Mouse (Mus musculus): ENCODE measurements at regions not wholly inside any gene's neighbourhood (a gene's known extent, or its start where the extent isn't known, plus 50 kb on each side); places are given as distances from the start of the nearest gene placed in this dataset.

- no peak for DNase-seq (ENCODE audit: inconsistent age in 2 of 2, low spot score in 1 of 2)
Observed at GRCm38 (mm10) chr19:15851622-15852021, 95.5 kb downstream of the Psat1 start.

- DNase-seq (ENCODE audit: inconsistent age in 2 of 2, low spot score in 1 of 2): no peak
Observed at GRCm38 (mm10) chr19:15850722-15851121, 96.4 kb downstream of the Psat1 start.

- no peak for DNase-seq (ENCODE audit: inconsistent age in 2 of 2, low spot score in 1 of 2)
Observed at GRCm38 (mm10) chr19:15849235-15849634, 97.9 kb downstream of the Psat1 start.

- no peak for DNase-seq (ENCODE audit: inconsistent age in 2 of 2, low spot score in 1 of 2)
Observed at GRCm38 (mm10) chr19:15838327-15838726, 108.8 kb downstream of the Psat1 start.

DNA sequence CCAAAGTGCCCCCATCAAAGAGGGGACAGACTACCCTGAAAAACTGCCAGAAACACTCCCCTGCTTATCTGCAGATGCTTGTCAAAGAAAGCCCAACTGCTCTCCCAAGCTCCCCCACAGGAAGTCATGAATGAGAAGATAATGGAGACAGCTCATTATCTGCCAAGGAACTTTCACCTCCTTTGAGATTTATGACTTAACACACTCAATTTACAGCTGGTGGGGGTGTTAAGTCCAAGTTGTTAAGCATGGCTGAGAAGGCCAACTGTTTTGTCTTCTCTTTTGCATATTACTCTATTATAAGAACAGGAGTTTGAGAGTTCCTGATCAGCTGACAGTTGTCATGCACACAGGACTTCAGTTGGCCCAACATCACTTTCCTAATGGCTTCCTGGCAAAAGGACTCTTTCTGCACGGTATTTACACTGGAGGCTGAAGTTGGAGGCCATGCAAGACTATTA is 109.4 kb downstream of the Psat1 start:
- DNase-seq (ENCODE audit: inconsistent age in 2 of 2, low spot score in 1 of 2): peak in 1 of 2 experiments; percentile 23

GRCm38 (mm10) chr19:15836956-15837714 is 110.0 kb downstream of the Psat1 start:
- DNase-seq (ENCODE audit: inconsistent age in 2 of 2, low spot score in 1 of 2): peak in 1 of 2 experiments; percentile 30

DNA sequence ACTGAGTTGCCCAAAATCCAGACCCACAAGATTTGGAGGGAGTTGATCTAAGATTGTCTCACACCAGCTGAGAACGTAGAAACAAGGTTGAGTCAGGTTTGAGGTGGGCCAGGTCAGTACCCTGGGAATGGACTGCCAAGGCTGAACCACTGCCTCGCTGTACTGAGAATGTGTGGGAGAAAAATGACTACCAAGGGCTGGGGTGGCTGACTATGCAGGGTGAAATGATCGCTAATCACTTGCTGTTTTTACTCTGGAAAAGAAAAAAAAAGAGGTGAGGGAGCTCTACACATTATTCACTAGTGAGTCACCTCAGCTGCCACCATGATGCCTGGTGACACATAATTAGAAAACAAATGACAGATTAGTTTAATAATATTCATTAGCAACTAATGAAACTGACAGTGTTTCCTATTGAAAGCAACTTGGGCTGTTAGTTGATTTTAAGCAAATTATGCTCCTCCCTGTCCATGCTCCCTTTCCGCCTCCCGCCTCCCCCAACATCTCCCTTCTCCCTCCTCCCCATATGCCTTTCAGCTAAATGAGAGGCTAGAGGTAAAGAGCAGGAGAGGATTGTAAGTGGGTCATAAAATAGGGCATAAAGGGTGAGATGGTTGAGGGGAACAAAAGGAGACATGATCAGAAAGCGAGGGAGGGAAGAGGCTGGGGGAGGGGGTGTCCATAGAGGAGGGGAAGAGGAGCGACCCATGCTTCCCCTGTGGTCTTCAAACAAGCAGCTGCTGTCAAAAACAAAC is 110.8 kb downstream of the Psat1 start:
- DNase-seq (ENCODE audit: inconsistent age in 2 of 2, low spot score in 1 of 2): peak in 1 of 2 experiments; percentile 23

GRCm38 (mm10) chr19:15830385-15830784 is 116.8 kb downstream of the Psat1 start:
- no peak for DNase-seq (ENCODE audit: inconsistent age in 2 of 2, low spot score in 1 of 2)

- DNase-seq (ENCODE audit: inconsistent age in 2 of 2, low spot score in 1 of 2): no peak
Observed at GRCm38 (mm10) chr19:15829158-15829557, 118.0 kb downstream of the Psat1 start.

DNA sequence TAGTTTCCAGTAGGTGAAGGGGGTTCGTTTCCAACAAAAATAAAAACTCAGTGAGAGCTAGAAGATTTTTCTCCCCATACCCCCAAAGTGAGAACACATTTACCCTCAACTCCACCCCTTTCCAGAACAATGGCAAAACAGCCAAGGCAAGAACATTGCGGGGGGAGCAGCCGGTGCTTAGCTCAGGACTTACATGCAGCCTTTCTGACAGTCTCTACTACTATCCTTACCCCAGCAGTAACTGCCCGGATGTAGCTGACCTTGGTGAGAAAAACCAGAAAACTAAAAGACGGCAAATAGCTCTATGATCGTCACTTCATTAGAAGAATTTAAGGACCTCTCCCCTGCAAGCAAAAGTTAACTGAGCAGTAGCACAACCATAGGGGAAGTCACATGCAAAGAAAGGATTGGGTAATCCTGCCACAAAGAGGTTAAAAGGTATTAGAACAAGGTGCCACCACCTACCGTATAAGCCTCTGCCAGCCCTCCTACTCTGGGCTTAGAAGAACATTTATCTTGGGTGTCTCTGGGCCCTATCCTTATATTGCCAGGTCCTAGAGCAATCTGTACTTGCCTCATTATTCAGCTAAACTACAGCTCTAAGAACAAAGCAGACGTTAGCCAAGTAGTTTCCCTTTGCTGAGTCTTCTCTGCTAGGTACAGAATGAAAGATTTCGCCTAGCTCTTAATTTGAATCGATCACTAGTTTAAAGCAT is 119.0 kb downstream of the Psat1 start:
- no peak for DNase-seq (ENCODE audit: inconsistent age in 2 of 2, low spot score in 1 of 2)

GRCm38 (mm10) chr19:15827120-15827989 is 119.8 kb downstream of the Psat1 start:
- DNase-seq (ENCODE audit: inconsistent age in 2 of 2, low spot score in 1 of 2): no peak

DNA sequence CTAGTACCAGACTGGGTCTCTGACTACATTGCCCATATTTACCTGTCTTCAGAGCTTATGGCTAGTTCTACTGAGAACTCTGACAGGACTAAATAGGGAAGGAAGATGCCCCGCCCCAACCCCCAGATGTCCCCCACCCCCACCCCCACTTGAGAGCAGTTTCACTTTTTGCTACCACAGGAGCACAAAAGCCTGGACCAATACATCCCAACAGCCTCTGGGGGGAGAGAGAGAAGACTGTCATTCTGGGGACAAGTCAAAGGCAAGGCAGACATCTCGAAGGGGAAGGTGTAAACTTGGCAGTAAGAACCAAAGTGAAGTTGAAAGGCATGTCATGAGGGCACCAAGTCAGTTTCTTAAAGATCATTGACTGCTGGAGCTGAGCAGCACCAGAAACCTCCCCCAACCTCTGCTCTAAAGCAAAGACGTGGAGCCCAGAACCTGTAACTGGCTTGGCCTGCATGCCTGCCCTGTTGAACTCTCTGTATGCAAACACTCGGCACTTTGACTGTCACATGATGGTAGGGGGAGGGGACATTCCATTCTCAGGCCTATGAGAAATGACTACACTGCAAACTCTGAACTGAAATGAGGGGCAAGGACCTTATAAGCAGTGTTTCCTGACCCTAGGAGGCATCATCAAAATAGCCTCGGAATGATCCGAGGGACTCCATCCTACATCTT is 123.3 kb downstream of the Psat1 start:
- no peak for DNase-seq (ENCODE audit: inconsistent age in 2 of 2, low spot score in 1 of 2)

- DNase-seq (ENCODE audit: inconsistent age in 2 of 2, low spot score in 1 of 2): no peak
Observed at GRCm38 (mm10) chr19:15820020-15820419, 127.1 kb downstream of the Psat1 start.

- no peak for DNase-seq (ENCODE audit: inconsistent age in 2 of 2, low spot score in 1 of 2)
Observed at GRCm38 (mm10) chr19:15815166-15815565, 132.0 kb downstream of the Psat1 start.

GRCm38 (mm10) chr19:15809008-15809407 is 138.1 kb downstream of the Psat1 start:
- DNase-seq (ENCODE audit: inconsistent age in 2 of 2, low spot score in 1 of 2): no peak

DNA sequence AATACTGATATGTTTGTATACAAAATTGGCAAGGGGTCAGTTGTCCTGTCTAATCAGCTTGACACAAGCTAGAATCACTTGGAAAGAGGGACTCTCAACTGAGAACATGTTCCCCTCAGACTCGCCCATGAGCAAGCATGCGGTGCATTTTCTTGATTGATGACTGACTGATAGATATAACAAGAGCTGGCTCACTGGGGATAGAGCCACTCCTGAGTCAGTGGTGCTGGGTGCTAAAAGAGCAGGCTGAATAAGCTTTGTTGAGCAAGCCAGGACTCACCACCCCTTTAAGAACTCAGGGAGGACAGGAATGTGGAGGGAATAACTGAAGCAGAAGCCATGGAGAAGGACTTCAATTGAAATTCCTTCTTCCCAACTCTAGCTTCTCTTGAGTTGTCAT is 139.5 kb downstream of the Psat1 start:
- no peak for DNase-seq (ENCODE audit: inconsistent age in 2 of 2, low spot score in 1 of 2)

- DNase-seq (ENCODE audit: inconsistent age in 2 of 2, low spot score in 1 of 2): no peak
Observed at GRCm38 (mm10) chr19:15803131-15803889, 143.8 kb downstream of the Psat1 start.

DNA sequence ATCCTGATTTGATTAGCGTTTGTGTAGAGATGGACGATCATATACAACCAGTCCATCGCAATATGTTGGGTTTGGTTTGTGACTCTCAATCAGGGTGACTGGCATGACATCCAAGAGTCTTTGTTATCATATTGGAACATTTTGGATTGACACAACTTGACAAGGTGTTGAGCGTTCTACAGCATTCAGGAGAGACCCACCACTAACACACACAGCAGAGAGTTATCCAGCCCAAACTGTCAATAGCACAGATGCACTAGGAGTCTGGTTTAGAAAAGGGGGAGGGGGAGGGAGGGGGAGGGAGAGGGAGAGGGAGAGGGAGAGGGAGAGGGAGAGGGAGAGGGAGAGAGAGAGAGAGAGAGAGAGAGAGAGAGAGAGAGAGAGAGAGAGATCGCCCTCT is 144.5 kb downstream of the Psat1 start:
- DNase-seq (ENCODE audit: inconsistent age in 2 of 2, low spot score in 1 of 2): no peak

GRCm38 (mm10) chr19:15801811-15802486 is 145.2 kb downstream of the Psat1 start:
- peak; percentile 79 to 91 for DNase-seq (ENCODE audit: inconsistent age in 2 of 2, low spot score in 1 of 2)

Data from adrenal gland, adult (tissue).